ENCODE assay signal across 10 mouse cellular contexts in genomic region chr6:100046186-100046990, GRCm38 (mm10).
DNase-seq lines count a peak whose midpoint lies in the region; ATAC-seq and TF ChIP-seq lines count a peak whose summit lies in the region.
"Had no signal": no experiment of that assay in that cellular context is flagged by ENCODE, and none has a peak within 500 bp of the region (broad histone marks: within the 10 kb centered on the region; RNA-seq: fewer than 3 reads in every experiment).

No protein-coding gene starts in this region.

- no peak for TF ChIP-seq POLR2A in brain, embryonic 14.5 days (IDR thresholded peaks at IDR 0.05; ENCODE audit: borderline replicate concordance, extremely low read depth, insufficient read depth, insufficient read length, poor library complexity, severe bottlenecking)

- no peak overlapping the region for H3K4me2 ChIP-seq in hindbrain, embryonic 14.5 days (replicated peaks)
- no peak overlapping the region for H3K4me2 ChIP-seq in midbrain, embryonic 16.5 days (ENCODE audit: low read length)
- H3K4me2 ChIP-seq: heart, embryonic 13.5 days had no signal

- peaks cover 19% of the 10 kb centered on the region for H3K4me1 ChIP-seq in hindbrain, embryonic 14.5 days (replicated peaks; ENCODE audit: control insufficient read depth, insufficient read depth, low read length)
- H3K4me1 ChIP-seq in midbrain, embryonic 16.5 days (ENCODE audit: control insufficient read depth, insufficient read depth, low read length) = peaks cover 9% of the 10 kb centered on the region

- peak; percentile 24 for ATAC-seq in hindbrain, embryonic 14.5 days (ENCODE audit: low FRiP score)
- ATAC-seq in midbrain, embryonic 16.5 days = peak; percentile 32; the same call in 1 of the 2 replicates

- DNase-seq in brain, embryonic 14.5 days (ENCODE audit: low read depth) = peak; percentile 88
- DNase-seq in embryo, embryonic 9.5 days (ENCODE audit: extremely low spot score) = peak; percentile 75
- peak; percentile 45 for DNase-seq in hindbrain, embryonic 14.5 days (ENCODE audit: low spot score)
- no peak for DNase-seq in cerebellum, adult 9-11 months
- no peak for DNase-seq in cerebellum, postnatal 4 days (ENCODE audit: low spot score in 2 of 2)
- no peak for DNase-seq in layer of hippocampus, adult 8-10 months (ENCODE audit: low spot score in 2 of 2)
- DNase-seq: kidney, postnatal 36 days had no signal

- 15% methylated on average over 12 of the region's 12 CpGs for WGBS in hindbrain, embryonic 14.5 days
- 17% methylated on average over 12 of the region's 12 CpGs for WGBS in midbrain, embryonic 16.5 days

- H3K9me3 ChIP-seq in hindbrain, embryonic 14.5 days (ENCODE audit: control insufficient read depth, low read length) = no peaks in the 10 kb centered on the region
- H3K9me3 ChIP-seq in midbrain, embryonic 16.5 days (replicated peaks; ENCODE audit: control insufficient read depth, low read length, poor library complexity, severe bottlenecking) = no peaks in the 10 kb centered on the region
- H3K9me3 ChIP-seq: heart, embryonic 13.5 days had no signal

- no peak overlapping the region for H3K4me3 ChIP-seq in hindbrain, embryonic 14.5 days (replicated peaks; ENCODE audit: low read length)
- H3K4me3 ChIP-seq in midbrain, embryonic 16.5 days (ENCODE audit: low read depth, low read length) = no peak overlapping the region
- H3K4me3 ChIP-seq: heart, embryonic 13.5 days had no signal

- H3K9ac ChIP-seq in hindbrain, embryonic 14.5 days = no peak overlapping the region
- no peak overlapping the region for H3K9ac ChIP-seq in midbrain, embryonic 16.5 days (ENCODE audit: low read depth, low read length)
- H3K9ac ChIP-seq: heart, embryonic 13.5 days had no signal

- H3K27ac ChIP-seq in hindbrain, embryonic 14.5 days = no peak overlapping the region
- no peak overlapping the region for H3K27ac ChIP-seq in midbrain, embryonic 16.5 days (ENCODE audit: low read length)
- H3K27ac ChIP-seq: heart, embryonic 13.5 days had no signal

- no peak for TF ChIP-seq CTCF in brain, embryonic 14.5 days (IDR thresholded peaks at IDR 0.05; ENCODE audit: borderline replicate concordance, extremely low read depth, insufficient read depth, insufficient read length)

- H3K27me3 ChIP-seq in hindbrain, embryonic 14.5 days (ENCODE audit: control insufficient read depth, insufficient read depth, low read length) = peaks cover 54% of the 10 kb centered on the region
- H3K27me3 ChIP-seq in midbrain, embryonic 16.5 days (ENCODE audit: control insufficient read depth, insufficient read depth, low read depth, low read length) = no peaks in the 10 kb centered on the region; the same call in none of the 2 replicates

- H3K36me3 ChIP-seq in hindbrain, embryonic 14.5 days (replicated peaks; ENCODE audit: control insufficient read depth, insufficient read depth) = no peaks in the 10 kb centered on the region
- no peaks in the 10 kb centered on the region for H3K36me3 ChIP-seq in midbrain, embryonic 16.5 days (ENCODE audit: control insufficient read depth, insufficient read depth, low read length)
- H3K36me3 ChIP-seq: G1E; heart, embryonic 13.5 days had no signal

Comparison
In these comparisons a context has a peak if more than half of its experiments do, and no peak if none do; other contexts are left out.
1. DNase-seq: peak in brain, embryonic 14.5 days (single experiment), embryo, embryonic 9.5 days (single experiment) and hindbrain, embryonic 14.5 days (single experiment); none in cerebellum, adult 9-11 months (single experiment), cerebellum, postnatal 4 days (0 of 2) and layer of hippocampus, adult 8-10 months (0 of 2).